Mouse (Mus musculus): Measurements from ENCODE around the gene Olfr1316.

Gene Olfr1316

GRCm38 (mm10) chr2:112134877-112135276 is at the start of gene Olfr1316:
Olfr1316 (minus strand) TSS chr2:112134977.
- no peak for DNase-seq

- DNase-seq, result no peak
These were observed 19.1 kb upstream of the Olfr1316 start, which contains the start of gene Olfr1318 for GRCm38 (mm10) chr2:112153898-112154297. Olfr1318 (plus strand) TSS chr2:112154198.

GRCm38 (mm10) chr2:112140029-112140428 is 5.3 kb upstream of the Olfr1316 start, which contains the start of gene Olfr1317:
Olfr1317 (plus strand) TSS chr2:112140329.
- no peak for DNase-seq

- DNase-seq, result no peak
These were observed 19.4 kb downstream of the Olfr1316 start, which contains the start of gene Olfr1315-ps1 for GRCm38 (mm10) chr2:112115340-112115739. Olfr1315-ps1 (minus strand) TSS chr2:112115440.

- no peak for DNase-seq
These were observed 38.1 kb downstream of the Olfr1316 start, which contains the start of gene Olfr1314 for GRCm38 (mm10) chr2:112096681-112097080. Olfr1314 (minus strand) TSS chr2:112096781.

DNA sequence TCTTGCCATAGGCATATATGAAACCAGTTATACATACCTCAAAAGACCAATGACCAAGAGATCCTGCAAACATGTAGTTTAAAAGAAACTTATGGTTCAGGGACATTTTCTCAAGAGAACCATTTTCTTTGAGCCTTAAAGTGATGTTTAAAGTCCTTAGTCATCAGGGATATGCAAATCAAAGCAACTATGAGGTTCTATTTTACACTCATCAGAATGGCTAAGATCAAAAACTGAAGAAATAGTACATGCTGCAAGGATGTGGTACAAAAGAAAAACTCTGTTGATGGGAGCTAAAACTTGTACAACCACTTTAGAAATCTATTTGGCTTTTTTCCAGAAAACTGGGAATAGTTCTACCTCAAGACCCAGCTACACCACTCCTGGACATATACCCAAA is 57.0 kb downstream of the Olfr1316 start, which contains the start of gene Olfr1313:
Gene Olfr1313 (minus strand): TSS at position 101 of the 400 bp plus-strand sequence.
- DNase-seq, result no peak

All from cerebellum, postnatal 10 days (tissue).